Mouse (Mus musculus) right cerebral cortex, adult 2 months (tissue): ENCODE measurements around the gene Bcat1.

ENCODE experiments used
- DNase-seq, 2 experiments: peaks; one replicate each; pipeline ENCODE4 v3.0.0; 2021 to 2022; ENCODE audit warnings: low spot score in 2 of 2

Gene Bcat1

GRCm38 (mm10) chr6:145056102-145056501, 19.9 kb downstream of the Bcat1 start:
- DNase-seq: no peak

DNA sequence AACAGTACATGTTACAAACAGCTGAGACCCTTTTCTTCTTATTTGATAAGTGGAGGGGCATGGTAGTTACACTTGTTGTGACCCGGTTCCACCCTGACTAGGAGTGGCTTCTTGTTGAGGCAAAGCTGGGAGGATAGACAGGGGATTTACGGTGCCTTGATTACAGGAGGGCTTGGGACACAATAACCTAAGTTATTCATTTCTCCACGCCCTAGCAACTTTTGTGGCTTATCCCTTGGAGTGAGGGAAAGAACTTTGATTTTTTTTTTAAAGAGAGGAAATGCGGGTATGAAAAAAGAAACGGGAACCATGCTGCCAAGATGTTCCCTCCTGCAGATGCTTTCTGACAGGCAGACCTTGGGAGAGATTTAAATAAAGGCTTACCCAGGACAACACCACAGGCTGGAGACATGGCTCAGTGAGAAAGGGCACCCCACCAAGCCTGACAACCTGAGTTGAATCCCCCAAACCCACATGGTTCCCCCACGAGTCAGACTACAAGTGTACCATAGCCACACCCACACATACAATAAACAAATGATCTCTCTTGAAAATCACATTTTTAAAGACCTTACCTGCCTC, 20.6 kb downstream of the Bcat1 start:
- no peak for DNase-seq

DNA sequence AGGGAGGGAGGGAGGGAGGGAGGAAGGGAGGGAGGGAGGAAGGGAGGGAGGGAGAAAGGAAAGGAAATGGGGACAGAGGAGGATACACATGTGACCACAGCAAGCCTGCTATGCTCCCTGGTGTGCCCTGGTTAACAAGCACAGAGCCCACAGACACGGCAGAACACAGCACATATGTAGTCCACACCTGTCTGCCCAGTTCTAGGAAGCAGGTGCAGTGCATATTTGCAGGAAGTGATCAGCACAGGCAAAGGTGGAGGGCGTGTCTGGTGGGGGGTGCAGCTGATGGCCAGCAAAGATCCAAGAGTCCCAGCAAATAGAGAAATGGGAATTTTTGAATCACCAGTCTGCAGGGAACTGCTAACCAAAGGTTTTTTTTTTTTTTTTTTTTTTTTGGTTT, 23.3 kb downstream of the Bcat1 start:
- no peak for DNase-seq

- DNase-seq: no peak
These were observed 25.1 kb downstream of the Bcat1 start for GRCm38 (mm10) chr6:145050899-145051298.

DNA sequence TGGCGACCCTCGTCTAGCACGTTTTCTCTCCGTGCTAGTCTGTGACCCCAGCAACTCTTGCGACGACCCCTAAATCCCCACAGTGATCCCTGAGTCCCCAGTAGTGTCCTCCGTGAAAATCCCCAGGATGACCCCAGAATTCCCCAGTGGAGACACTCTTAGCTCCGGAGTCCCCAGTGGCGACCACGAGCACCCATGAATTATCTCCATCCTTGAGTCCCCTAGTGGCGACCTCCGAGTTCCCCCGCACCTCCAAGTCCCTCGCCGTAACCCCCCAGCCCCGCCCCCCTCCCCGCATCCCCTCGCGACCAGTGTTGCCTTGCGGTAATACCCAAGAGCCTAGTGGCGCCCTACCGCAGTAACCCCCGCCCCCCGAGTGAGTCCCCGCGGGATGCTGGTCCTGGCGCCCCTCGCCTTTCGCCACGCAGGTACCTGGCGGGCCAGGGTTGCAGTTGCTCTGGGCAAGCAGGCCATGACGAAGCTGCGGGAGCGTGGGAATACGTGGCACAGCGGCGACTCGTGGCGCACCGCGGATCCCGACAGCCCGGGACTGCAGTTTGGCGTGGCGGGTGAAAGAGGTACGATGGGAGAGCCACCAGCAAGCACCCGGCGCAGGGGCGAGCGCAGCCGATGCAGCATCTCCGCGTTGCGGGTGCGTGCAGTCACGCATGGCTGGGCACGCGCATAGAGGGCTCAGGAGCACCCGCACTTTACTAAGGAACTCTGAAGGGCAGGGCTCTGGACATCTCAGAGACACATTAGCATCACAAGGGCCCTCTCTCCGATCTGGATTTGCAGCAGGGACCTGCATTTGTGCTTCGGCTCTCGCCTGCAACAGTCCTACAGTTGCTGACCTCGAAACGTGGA, 27.6 kb downstream of the Bcat1 start:
- peak; percentile 42 to 60 for DNase-seq

DNA sequence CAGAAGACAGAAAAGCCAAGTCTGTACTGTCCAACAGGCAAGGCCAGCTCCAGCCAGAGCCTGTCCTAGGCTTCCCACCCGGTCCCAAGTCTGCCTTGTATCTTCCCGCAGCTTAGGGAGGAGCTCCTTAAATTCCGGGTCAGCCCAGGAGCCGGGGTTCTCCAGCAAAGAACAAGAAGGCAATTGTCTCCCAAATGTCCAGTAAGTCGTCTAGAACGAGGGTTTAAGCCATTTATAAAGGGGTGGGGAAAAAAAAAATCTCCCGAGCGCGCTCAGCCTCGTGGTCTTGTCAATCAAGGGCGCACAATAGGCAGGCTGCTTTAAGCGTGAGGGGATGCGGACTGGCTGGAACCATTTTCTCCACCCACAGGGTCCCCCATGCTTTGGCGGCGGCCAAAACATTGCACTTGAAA, 28.5 kb downstream of the Bcat1 start:
- peak; percentile 49 to 71 for DNase-seq

- DNase-seq: no peak
These were observed 29.6 kb downstream of the Bcat1 start for GRCm38 (mm10) chr6:145046266-145046890.

DNA sequence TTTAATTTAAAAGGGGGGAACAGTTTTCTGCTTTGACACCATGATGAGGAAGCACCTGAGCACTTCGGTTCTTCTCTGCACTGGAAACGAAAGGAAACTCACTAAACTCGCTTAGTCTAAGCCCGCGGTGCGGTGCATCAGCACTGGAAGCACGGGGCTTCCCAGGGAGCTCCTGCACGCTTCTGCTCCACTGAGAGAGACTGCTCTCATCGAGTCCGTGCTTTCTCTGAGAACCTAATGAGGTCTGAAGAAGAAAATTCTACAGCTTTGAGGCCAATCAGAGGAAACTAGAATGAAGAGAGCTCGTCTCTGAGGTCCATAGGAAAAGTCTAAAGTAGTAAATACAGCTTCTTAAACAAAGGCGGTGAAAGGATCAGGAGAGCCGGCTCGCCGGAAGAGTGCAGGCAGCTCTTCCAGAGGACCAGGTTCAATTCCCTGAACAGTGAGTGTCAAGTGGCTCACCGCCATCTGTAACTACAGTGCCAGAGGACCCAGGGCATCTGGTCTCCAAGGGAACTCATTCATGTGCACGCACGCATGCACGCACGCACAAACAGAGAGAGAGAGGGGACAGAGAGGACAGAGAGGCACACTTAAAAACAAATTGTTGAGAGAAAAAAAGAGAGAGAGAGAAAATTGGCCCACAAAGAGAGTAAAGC, 30.9 kb downstream of the Bcat1 start:
- no peak for DNase-seq

GRCm38 (mm10) chr6:145040732-145041131, 35.3 kb downstream of the Bcat1 start:
- no peak for DNase-seq

- DNase-seq: no peak
These were observed 38.4 kb downstream of the Bcat1 start for GRCm38 (mm10) chr6:145037626-145038025.

DNA sequence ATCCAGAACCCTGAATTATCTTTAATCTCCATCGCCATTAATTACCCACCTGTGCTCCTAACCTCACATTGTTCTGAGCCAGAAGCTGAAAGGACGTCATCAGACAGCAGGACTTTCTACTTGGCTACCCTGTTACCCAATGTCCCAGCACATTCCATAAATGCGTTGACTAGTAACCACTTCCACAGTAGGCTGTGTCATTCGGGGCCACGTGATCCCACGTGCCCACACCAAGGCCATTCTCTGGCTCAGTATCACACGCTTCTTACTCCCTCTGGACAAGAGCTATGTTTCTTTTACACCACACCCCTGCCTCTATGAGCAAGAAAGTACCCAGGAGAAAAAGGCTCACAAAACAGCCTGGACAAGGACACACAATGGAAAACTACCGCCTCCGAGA, 40.6 kb downstream of the Bcat1 start:
- no peak for DNase-seq

GRCm38 (mm10) chr6:145030587-145030986, 45.4 kb downstream of the Bcat1 start:
- DNase-seq: peak in 1 of 2 experiments; percentile 32

- DNase-seq: no peak
These were observed 52.0 kb downstream of the Bcat1 start for GRCm38 (mm10) chr6:145023990-145024389.

GRCm38 (mm10) chr6:145022966-145023725, 52.8 kb downstream of the Bcat1 start:
- DNase-seq: peak; percentile 35 to 43

DNA sequence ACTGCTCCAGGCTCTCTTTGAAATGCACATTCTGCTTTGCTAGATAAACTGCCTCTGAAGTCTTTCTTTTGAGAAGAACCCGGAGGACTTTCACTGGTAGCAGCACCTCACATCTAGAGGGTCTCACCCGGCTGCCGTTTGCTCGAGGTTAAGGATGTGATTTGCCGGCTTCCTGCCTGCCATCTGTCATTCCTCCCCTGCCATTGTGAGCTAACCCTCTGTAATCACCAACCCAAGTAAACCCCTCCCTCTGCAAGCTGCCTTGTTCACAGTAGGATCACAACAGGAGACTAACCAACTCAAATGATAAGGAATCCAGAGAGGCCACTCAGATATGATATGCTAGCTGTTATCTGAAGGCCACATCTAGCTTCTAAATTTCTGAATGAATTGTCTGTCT, 53.6 kb downstream of the Bcat1 start:
- no peak for DNase-seq

GRCm38 (mm10) chr6:145020553-145020952, 55.4 kb downstream of the Bcat1 start:
- DNase-seq: no peak

DNA sequence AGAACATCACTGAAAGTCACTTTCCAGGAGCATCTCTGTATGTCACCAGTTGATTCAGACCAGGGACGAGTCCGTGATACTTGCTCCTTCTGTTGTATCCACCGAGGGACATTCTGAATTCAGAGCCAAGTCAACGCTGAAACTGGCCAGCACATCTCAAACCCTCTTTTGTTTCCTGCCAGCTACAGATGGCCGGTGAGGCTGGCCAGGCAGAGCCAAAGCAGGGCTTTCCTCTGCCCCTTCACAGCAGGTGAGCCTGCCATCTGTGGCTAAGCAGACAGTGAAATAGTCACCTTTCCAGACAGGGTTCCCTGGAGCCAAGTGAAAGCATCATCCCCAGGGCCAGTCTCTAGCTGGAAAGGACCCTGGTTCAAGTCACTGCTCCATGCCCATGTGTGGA, 57.7 kb downstream of the Bcat1 start:
- no peak for DNase-seq

- DNase-seq: no peak
These were observed 58.5 kb downstream of the Bcat1 start for GRCm38 (mm10) chr6:145017508-145017907.

DNA sequence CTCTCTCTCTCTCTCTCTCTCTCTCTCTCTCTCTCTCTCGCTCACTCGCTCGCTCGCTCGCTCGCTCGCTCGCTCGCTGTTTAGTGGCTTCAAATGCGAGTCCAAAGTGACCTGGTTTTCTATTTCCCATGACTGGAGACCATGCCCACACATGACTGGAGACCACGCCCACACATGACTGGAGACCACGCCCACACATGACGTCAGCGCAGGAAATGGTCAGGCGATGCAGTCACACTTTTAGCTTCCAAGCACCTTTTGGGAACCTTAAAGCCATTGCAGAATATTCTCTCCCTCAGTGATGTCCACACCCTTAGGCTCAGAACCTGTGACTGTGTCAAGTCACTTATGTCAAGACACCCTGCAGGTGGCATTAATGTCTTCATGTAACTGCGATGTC, 59.3 kb downstream of the Bcat1 start:
- no peak for DNase-seq

- DNase-seq: no peak
These were observed 61.0 kb downstream of the Bcat1 start for GRCm38 (mm10) chr6:145014944-145015343.

DNA sequence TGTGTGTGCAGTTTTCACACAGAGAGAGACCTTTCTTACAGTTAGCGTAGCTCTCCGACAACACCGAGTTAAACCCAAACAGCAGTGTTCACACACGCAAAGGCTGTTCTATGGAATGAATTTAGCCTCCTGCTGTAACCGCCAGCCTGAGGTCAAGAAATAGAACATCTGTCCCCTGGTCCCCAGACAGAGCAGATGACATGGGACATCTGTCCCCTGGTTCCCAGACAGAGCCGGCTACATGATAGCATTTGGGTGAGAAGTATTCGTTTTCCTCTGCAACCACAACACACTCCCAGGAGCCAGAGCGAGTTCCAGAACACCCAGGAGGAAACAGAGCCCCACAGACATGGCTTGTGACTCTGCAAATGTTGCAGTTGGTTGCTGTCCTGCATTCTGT, 63.3 kb downstream of the Bcat1 start:
- peak in 1 of 2 experiments; percentile 31 for DNase-seq

DNA sequence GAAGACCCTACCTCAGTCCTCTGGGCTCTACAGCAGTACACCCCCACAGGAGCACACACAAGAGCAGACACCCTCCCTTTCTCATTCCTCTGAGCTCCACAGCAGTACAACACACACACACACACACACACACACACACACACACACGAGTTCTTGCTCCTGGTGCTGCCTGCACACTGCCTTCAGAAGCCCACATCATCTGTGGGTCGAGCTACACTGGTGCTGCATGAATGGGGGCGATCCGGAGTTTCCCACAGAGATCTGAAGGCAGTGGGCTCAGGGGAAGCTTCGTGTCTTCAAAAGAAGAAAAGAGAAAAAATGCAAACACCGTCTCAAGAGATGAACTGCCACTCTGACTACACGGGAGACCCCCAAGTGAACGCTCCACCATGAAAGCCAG, 64.8 kb downstream of the Bcat1 start:
- DNase-seq: no peak
